Mouse (Mus musculus): ENCODE results near the gene Usp5. TPM values are rescaled to one million over a fixed set of nuclear protein-coding genes. Genes with fewer than 3 reads are reported as not detected.

Gene Usp5
- polyA plus RNA-seq, 1 experiment from 2014 or later, result 214 TPM

Other genes with a start within 250 kb of the Usp5 start
- 0.05 TPM in 1 of 2 replicates, not detected in the other for gene C1s2, start 193.4 kb downstream of the Usp5 start, polyA plus RNA-seq (2016; fragmentation: Nextera tagmentation; extraction: Ambion mirVana)
- 38.8 and 44.1 TPM in 2 replicates for gene Lpcat3, start 166.5 kb downstream of the Usp5 start, polyA plus RNA-seq (2016; fragmentation: Nextera tagmentation; extraction: Ambion mirVana)
- 255 and 270 TPM in 2 replicates for gene Emg1, start 117.3 kb downstream of the Usp5 start, polyA plus RNA-seq (2016; fragmentation: Nextera tagmentation; extraction: Ambion mirVana)
- 490 and 492 TPM in 2 replicates for gene Phb2, start 117.1 kb downstream of the Usp5 start, polyA plus RNA-seq (2016; fragmentation: Nextera tagmentation; extraction: Ambion mirVana)
- gene Ptpn6, start 90.8 kb downstream of the Usp5 start, polyA plus RNA-seq (2016; fragmentation: Nextera tagmentation; extraction: Ambion mirVana), result 4.8 and 5.2 TPM in 2 replicates
- gene Grcc10, start 88.1 kb downstream of the Usp5 start, polyA plus RNA-seq (2016; fragmentation: Nextera tagmentation; extraction: Ambion mirVana), result 397 and 415 TPM in 2 replicates
- not detected in 2 replicates for gene Gm45234, start 73.5 kb downstream of the Usp5 start, polyA plus RNA-seq (2016; fragmentation: Nextera tagmentation; extraction: Ambion mirVana)
- gene Atn1, start 73.0 kb downstream of the Usp5 start, polyA plus RNA-seq (2016; fragmentation: Nextera tagmentation; extraction: Ambion mirVana), result 12.5 and 14.2 TPM in 2 replicates
- 4.0 and 4.4 TPM in 2 replicates for gene Eno2, start 59.8 kb downstream of the Usp5 start, polyA plus RNA-seq (2016; fragmentation: Nextera tagmentation; extraction: Ambion mirVana)
- 4.9 and 5.3 TPM in 2 replicates for gene Lrrc23, start 49.8 kb downstream of the Usp5 start, polyA plus RNA-seq (2016; fragmentation: Nextera tagmentation; extraction: Ambion mirVana)
- 7.4 and 8.9 TPM in 2 replicates for gene Spsb2, start 20.8 kb downstream of the Usp5 start, polyA plus RNA-seq (2016; fragmentation: Nextera tagmentation; extraction: Ambion mirVana)
- 1,048 and 1,068 TPM in 2 replicates for gene Tpi1, start 15.2 kb downstream of the Usp5 start, polyA plus RNA-seq (2016; fragmentation: Nextera tagmentation; extraction: Ambion mirVana)
- gene Cdca3, start 63 bp upstream of the Usp5 start, polyA plus RNA-seq (2016; fragmentation: Nextera tagmentation; extraction: Ambion mirVana), result 271 and 298 TPM in 2 replicates
- 0.32 and 0.42 TPM in 2 replicates for gene Gnb3, start 10.8 kb upstream of the Usp5 start, polyA plus RNA-seq (2016; fragmentation: Nextera tagmentation; extraction: Ambion mirVana)
- 9.7 TPM in 2 replicates for gene P3h3, start 28.3 kb upstream of the Usp5 start, polyA plus RNA-seq (2016; fragmentation: Nextera tagmentation; extraction: Ambion mirVana)
- 2.1 and 2.5 TPM in 2 replicates for gene Gpr162, start 34.5 kb upstream of the Usp5 start, polyA plus RNA-seq (2016; fragmentation: Nextera tagmentation; extraction: Ambion mirVana)
- 0.17 TPM in 1 of 2 replicates, not detected in the other for gene Cd4, start 58.7 kb upstream of the Usp5 start, polyA plus RNA-seq (2016; fragmentation: Nextera tagmentation; extraction: Ambion mirVana)
- 0.76 and 0.88 TPM in 2 replicates for gene Lag3, start 82.2 kb upstream of the Usp5 start, polyA plus RNA-seq (2016; fragmentation: Nextera tagmentation; extraction: Ambion mirVana)
- gene Ptms, start 90.6 kb upstream of the Usp5 start, polyA plus RNA-seq (2016; fragmentation: Nextera tagmentation; extraction: Ambion mirVana), result 218 and 224 TPM in 2 replicates
- gene Mlf2, start 101.9 kb upstream of the Usp5 start, polyA plus RNA-seq (2016; fragmentation: Nextera tagmentation; extraction: Ambion mirVana), result 388 and 398 TPM in 2 replicates
- 136 and 143 TPM in 2 replicates for gene Cops7a, start 136.1 kb upstream of the Usp5 start, polyA plus RNA-seq (2016; fragmentation: Nextera tagmentation; extraction: Ambion mirVana)
- 1.4 and 1.7 TPM in 2 replicates for gene Pianp, start 167.2 kb upstream of the Usp5 start, polyA plus RNA-seq (2016; fragmentation: Nextera tagmentation; extraction: Ambion mirVana)
- gene Zfp384, start 179.7 kb upstream of the Usp5 start, polyA plus RNA-seq (2016; fragmentation: Nextera tagmentation; extraction: Ambion mirVana), result 8.2 and 12.1 TPM in 2 replicates
- gene Ing4, start 210.3 kb upstream of the Usp5 start, polyA plus RNA-seq (2016; fragmentation: Nextera tagmentation; extraction: Ambion mirVana), result 117 and 121 TPM in 2 replicates
- 12.8 and 12.9 TPM in 2 replicates for gene Acrbp, start 220.2 kb upstream of the Usp5 start, polyA plus RNA-seq (2016; fragmentation: Nextera tagmentation; extraction: Ambion mirVana)
- 0.22 and 0.30 TPM in 2 replicates for gene Lpar5, start 238.4 kb upstream of the Usp5 start, polyA plus RNA-seq (2016; fragmentation: Nextera tagmentation; extraction: Ambion mirVana)